Mouse (Mus musculus) layer of hippocampus, adult 6 months (tissue): ENCODE measurements around the gene Cd33. TPM values are rescaled to one million over a fixed set of nuclear protein-coding genes. Genes with fewer than 3 reads are reported as not detected.

Experiments
- long read RNA-seq, 2 experiments: library from polyadenylated mRNA; unstranded; transcript quantifications; one replicate each; pipeline ENCODE4 v2.0.0; 2019 to 2020
- polyA plus RNA-seq: library from polyadenylated mRNA; unstranded; fragments of <200 nt; fragmentation: Nextera tagmentation; gene quantifications from 2 replicates; pipeline ENCODE4 v1.2.3, GENCODE M21; 2021

Gene Cd33
- 4.6 and 7.2 TPM in 2 replicates for polyA plus RNA-seq
- long read RNA-seq, experiment 1, full-length matches to known transcripts, result 1 of 7 reads
- long read RNA-seq, experiment 1, partial matches to known transcripts, result 2 of 7 reads
- long read RNA-seq, experiment 1, other reads (novel, unspliced or antisense), result 4 of 7 reads
- long read RNA-seq, experiment 2, full-length matches to known transcripts, result 3 of 7 reads
- long read RNA-seq, experiment 2, partial matches to known transcripts, result 0 of 7 reads
- long read RNA-seq, experiment 2, other reads (novel, unspliced or antisense), result 4 of 7 reads

DNA sequence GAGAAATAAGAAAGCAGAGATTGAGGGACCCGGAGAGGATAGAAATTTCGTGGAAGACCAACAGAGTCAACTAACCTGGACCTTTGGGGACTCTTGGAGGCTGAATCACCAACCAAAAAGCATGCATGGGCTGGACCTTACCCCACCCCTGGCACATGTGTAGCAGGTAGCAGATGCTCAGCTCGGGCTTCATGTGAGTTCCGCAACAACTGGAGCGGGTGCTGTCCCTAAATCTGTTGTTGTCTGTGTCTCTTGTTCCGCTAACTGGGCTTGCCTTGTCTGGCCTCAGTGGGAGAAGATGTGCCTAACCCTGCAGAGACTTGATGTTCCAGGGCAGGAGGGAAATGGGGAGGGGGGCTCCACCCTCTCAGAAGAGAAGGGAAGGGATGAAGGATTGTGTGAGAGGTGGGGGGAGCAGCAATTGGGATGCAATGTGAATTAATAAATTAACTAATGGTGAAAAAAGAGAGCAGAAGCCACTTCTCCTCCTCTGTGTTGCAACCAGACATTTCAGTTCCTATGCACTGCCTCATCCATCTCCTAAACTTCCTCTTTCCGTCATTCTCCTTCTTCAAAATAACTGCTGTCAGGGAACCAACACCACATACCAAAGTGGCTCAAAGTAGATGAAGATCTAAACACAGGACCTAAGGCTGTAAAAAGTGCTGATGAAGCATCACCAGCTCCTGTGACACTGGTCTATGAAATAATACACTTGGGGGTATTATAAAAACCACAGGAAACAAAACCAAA, at the start of gene Cd33:
TSS of gene Cd33 (minus strand) at position 204 of the 753 bp plus-strand sequence.

DNA sequence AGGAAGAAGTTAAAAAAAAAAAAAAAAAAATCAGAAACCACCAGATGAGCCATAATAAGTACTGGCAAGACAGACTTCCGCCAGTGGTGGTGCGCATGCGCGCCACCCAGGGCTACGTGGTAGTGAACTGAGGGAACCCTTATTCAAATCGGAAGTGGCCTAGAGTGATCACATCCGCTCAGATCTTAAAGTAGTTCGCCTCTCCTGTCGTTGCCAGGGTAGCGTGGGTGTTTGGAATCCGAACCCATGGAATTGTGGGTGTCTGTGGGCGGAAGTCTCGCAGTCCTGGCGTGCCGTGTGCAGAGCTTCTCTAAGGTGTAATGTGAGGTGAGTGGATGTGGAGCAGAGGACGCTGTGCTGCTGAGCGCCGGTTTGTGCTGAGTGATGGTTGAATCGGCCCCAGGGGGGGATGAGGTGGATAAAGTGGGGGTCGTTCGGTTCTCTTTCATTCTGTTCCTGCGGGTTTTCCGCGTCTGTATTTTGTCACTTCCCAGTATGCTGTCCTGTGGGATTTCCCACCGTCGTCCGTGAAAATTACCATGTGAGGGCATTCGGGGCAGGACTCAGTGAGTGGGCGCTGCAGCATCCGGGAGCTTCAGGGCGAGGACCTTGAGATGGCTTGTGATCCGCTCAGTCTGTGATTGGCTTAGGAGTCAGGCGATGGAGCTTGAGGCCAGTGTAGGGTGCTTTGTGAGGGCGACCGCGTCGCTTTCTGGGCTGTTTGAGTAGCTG, 35.4 kb upstream of the Cd33 start, which contains the start of gene Zfp719:
TSS of gene Zfp719 (plus strand) at position 171 of the 732 bp plus-strand sequence.

DNA sequence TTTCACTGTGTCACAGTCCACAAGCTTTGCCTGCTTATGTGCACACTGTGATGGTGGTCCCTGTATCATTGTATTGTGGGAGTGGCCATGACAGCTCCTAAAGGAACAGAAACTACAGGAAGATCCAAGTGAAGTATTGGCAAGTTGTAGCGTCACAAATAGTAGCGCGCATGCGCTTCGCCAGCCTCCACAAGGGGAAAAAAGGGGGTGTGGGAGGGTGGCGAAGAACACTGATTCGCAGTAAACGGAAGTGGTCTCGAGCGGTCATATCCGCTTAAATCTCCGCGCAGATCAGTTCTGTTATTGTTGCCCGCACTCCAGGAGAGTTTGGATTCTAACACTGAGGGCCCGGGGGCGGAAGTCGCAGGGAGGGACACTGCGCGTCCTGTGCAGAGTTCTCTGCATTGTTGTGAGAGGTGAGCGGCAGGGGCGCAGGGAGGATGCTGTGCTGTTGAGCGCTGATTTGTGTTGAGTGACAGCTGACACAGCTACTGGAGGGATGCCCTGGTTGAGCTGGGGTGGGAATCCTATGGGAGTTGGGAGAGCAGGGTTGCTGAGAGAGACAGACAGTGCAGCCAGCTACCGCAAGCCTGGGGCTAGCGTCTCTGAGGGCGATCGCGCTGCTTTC, 17.9 kb upstream of the Cd33 start, which contains the start of gene Zfp658:
TSS of gene Zfp658 (plus strand) at position 251 of the 628 bp plus-strand sequence.

DNA sequence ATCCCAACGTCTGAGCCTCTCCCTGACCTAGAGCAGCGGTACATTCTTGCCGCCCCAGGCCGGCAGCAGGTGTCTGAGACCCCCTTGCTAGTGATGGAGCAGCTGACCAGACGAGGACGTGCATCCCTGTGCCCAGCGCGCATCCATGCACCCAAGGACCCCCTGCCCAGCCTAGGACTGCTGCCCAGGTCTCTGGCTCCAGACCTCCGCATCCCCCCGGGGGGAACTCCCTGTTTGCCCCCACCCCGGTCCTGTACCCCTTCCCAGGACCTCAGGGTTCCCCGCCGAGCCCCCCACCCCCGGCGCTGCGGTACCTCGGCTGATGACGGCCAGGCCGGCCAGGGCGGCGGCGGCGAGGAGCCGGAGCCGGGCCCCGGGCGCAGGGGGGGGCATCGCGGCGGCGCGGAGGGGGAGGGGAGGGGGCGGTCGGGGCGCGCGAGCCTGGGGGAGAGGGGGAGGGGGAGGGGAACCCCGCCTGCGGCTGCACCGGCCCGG, 54.5 kb downstream of the Cd33 start, which contains the start of gene Iglon5:
TSS of gene Iglon5 (minus strand) at position 445 of the 495 bp plus-strand sequence.

Other genes with a start within 250 kb of the Cd33 start
- 4.5 and 7.9 TPM in 2 replicates for gene Zfp715, start 231.1 kb downstream of the Cd33 start, polyA plus RNA-seq
- gene Siglecf, start 193.1 kb downstream of the Cd33 start, polyA plus RNA-seq, result 0.54 and 0.90 TPM in 2 replicates
- gene Siglecg, start 136.2 kb downstream of the Cd33 start, polyA plus RNA-seq, result 0.05 TPM in 1 of 2 replicates, not detected in the other
- not detected in 2 replicates for gene Lim2, start 116.8 kb downstream of the Cd33 start, polyA plus RNA-seq
- gene Nkg7, start 107.4 kb downstream of the Cd33 start, polyA plus RNA-seq, result 0.92 TPM in 1 of 2 replicates, not detected in the other
- gene Cldnd2, start 103.6 kb downstream of the Cd33 start, polyA plus RNA-seq, result not detected in 2 replicates
- gene Etfb, start 100.3 kb downstream of the Cd33 start, polyA plus RNA-seq, result 219 and 291 TPM in 2 replicates
- gene Gm45233, start 100.3 kb downstream of the Cd33 start, polyA plus RNA-seq, result 0.33 and 0.38 TPM in 2 replicates
- 1.4 and 1.5 TPM in 2 replicates for gene Vsig10l, start 81.3 kb downstream of the Cd33 start, polyA plus RNA-seq
- 1.6 TPM in 2 replicates for gene Iglon5, start 54.4 kb downstream of the Cd33 start, polyA plus RNA-seq
- not detected in 2 replicates for gene 4931406B18Rik, start 38.5 kb downstream of the Cd33 start, polyA plus RNA-seq
- gene Zfp658, start 17.8 kb upstream of the Cd33 start, polyA plus RNA-seq, result 1.4 and 1.5 TPM in 2 replicates
- 6.2 and 7.4 TPM in 2 replicates for gene Zfp719, start 35.2 kb upstream of the Cd33 start, polyA plus RNA-seq
- 0.13 and 0.19 TPM in 2 replicates for gene Zfp819, start 62.7 kb upstream of the Cd33 start, polyA plus RNA-seq
- 0.09 TPM in 1 of 2 replicates, not detected in the other for gene Ceacam18, start 90.3 kb upstream of the Cd33 start, polyA plus RNA-seq
- gene Siglece, start 115.7 kb upstream of the Cd33 start, polyA plus RNA-seq, result 0.36 and 0.55 TPM in 2 replicates
- gene Ctu1, start 127.6 kb upstream of the Cd33 start, polyA plus RNA-seq, result 7.8 and 8.8 TPM in 2 replicates
- gene Klk14, start 146.0 kb upstream of the Cd33 start, polyA plus RNA-seq, result not detected in 2 replicates
- gene Klk13, start 168.1 kb upstream of the Cd33 start, polyA plus RNA-seq, result not detected in 2 replicates
- not detected in 2 replicates for gene Klk12, start 224.5 kb upstream of the Cd33 start, polyA plus RNA-seq
- not detected in 2 replicates for gene Klk11, start 230.2 kb upstream of the Cd33 start, polyA plus RNA-seq
- gene Klk10, start 236.6 kb upstream of the Cd33 start, polyA plus RNA-seq, result 1.1 and 1.4 TPM in 2 replicates
- gene Klk9, start 247.5 kb upstream of the Cd33 start, polyA plus RNA-seq, result 0.13 TPM in 1 of 2 replicates, not detected in the other